Mouse (Mus musculus) heart, adult 2 months (tissue): Measurements from ENCODE around the gene Gpr132.

Source experiments
- CTCF ChIP-seq: fragments of 200-600 bp; IDR thresholded peaks from 2 replicates; pipeline ENCODE4 v1.8.1; 2022; ENCODE audit warnings: antibody characterized with exemption, mild to moderate bottlenecking, moderate library complexity
- EP300 ChIP-seq: fragments of 200-500 bp; IDR thresholded peaks from 2 replicates; pipeline ENCODE4 v1.6.1; 2011; ENCODE audit warnings: low read depth, low read length, control low read depth; ENCODE audit not compliant: insufficient read depth
- POLR2A ChIP-seq: fragments of 200-500 bp; IDR thresholded peaks from 2 replicates; pipeline ENCODE4 v1.6.1; 2011; ENCODE audit warnings: mild to moderate bottlenecking, low read depth, low read length, control low read depth; ENCODE audit not compliant: insufficient read depth

DNA sequence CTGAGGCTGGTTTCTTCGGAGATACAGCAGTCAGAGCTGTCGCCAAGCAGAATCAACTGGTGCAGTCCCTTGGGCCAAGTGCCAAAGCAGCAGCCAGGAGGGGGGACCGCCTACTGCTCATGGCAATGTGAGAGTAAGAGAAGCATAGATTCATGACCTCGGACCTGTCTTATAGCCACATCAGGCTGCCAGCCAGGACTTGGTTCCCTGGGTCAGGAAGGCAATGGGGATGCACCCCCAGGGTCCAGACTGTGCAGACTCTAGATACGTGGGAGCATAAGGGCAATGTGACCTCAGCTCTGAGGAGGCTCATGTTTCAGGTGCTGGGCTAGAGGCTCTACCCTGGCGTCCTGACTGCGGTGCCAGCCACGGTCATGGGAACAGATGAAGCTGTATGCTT lies 35.9 kb upstream of the Gpr132 start:
- TF ChIP-seq CTCF (no peak), POLR2A (no peak), EP300 (no peak)
